Mouse (Mus musculus) kidney, postnatal 14 days (tissue): ENCODE measurements at regions not wholly inside any gene's neighbourhood (a gene's known extent, or its start where the extent isn't known, plus 50 kb on each side); places are given as distances from the start of the nearest gene placed in this dataset.

Experiments
- DNase-seq: peaks from one replicate; pipeline ENCODE4 v3.0.0; 2022; ENCODE audit warnings: mixed read lengths

DNA sequence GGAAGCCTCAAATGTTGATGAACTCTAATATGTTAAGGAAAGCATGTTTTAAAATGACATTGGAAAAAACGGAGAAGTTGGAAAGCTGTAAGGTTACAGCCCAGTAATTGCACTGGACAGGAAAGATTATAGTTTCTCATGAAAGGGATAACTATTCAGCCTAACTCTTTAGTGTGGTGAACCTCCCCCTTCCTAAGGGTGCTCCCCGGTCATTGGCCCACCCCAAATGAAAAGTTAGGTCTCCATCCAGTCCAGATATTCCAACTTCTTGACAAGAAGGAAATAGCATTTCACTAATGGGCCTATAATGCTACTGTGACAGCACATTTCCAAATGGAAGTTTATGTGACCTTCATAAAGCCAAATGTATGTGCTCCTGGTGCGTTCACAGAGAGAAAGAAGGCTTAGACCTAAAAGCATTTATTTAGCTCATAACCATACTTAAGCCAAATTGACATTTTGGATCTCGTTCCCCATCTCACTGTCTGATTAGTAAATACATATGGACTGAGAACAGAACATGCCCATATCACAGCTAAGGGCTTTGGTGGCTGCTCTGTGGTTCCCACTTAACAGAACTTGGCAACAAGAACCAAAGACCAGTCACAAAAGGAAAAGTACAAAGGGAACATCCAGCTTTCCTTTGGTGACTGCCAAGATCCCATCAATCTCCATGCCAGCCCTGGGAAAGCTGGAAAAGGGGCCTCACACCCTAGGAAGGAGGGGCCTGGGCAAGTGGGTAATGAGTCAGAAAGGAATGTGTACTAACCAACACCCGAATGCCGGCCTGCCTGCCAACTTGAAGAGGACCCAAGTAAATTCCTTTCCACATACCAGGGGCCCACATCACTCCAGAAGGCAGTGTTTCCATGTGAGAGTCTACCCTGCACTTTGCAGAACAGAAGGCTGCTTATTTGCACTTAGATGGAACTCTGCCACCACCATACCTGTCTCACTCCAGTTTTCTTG is 155.1 kb upstream of the Chst7 start:
- peak; percentile 77 for DNase-seq

DNA sequence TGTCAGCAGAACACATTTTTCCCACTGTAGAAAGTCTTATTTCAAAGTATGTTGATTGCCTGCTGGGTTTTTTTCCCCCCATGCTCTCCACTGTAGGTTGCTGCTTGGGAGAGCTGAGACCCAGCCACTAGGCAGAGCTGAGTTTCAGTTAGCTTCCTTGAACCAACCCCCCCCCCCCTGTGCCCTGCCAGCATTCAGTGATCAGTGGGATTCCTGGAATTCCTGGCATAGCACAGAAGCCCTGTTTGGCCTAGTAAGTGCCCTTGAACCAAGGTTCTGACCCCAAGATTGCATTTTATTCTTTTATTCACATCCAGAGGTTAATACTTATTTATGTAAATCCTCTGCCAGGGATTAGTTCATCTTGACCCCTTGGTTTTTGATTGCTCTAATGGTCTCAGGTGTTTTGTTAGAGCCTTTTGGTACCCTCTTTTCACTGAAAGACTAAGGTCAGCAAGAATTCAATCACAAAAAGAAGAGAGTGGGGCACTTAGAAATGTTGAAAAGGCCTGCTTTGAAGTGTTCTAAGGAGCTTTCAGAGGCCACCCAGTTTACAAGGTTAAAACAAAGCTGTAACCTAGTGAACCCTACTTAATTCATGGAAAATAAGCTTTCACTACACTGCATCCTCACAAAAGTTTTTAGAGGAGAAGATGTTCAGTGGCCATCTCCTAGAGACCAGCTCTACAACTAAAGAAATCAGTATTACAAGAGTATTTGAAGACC is 152.6 kb upstream of the Chst7 start:
- peak; percentile 19 for DNase-seq

DNA sequence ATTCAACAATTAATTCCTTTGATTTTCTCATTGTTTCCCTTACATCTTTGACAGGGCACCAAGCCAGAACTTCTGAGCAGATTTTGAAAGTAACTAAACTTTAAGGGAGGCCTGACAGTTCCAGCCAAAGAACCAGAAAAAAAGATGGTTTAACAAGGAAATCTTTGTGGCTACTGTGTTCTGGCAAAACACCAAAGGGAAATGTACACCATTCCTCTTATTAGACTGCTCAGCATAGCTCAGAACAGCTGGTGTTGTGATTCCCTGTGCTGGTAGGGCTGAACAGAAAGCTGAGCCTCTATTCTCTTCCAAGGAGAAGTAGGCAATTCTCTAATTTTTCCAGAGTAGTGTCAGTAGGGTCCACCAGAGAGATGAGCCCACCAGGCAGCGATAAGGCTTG is 142.4 kb upstream of the Chst7 start:
- DNase-seq: no peak

DNA sequence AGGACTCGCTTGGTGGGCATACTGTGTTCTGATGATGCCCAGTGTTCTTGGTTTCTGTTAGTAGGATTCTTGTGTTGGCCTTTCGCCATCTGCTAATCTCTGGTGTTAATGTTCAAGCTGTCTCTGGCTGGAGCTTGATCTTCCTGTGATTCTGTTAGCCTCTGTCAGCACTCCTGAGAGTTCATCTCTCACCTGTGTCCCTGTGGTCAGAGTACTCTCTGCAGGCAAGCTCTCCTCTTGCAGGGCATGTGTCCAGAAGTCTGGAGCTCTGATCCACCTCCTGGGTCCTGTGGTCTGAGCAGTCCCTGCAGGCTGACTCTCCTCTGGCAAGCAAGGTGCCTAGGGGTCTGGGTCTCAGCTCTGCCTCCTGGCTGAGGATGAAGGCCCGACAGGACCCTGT is 130.0 kb upstream of the Chst7 start:
- DNase-seq: peak; percentile 47

DNA sequence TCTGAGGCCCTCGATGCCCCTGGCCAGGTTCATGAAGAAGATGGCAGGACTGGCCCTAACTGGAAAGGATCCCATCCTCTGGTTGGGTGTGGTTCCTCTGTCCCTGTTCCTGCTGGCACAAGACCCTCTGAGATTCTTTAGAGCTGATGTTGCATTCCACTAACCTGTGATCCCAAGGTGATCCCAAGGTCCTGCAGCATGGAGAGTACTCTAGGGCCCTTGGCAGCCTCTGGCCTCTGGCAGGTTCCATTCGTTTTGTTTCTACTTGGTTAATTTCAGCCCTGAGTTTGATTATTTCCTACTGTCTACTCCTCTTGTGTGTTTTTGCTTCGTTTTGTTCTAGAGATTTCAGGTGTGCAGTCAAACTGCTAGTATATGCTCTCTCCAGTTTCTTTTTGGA is 129.5 kb upstream of the Chst7 start:
- no peak for DNase-seq

DNA sequence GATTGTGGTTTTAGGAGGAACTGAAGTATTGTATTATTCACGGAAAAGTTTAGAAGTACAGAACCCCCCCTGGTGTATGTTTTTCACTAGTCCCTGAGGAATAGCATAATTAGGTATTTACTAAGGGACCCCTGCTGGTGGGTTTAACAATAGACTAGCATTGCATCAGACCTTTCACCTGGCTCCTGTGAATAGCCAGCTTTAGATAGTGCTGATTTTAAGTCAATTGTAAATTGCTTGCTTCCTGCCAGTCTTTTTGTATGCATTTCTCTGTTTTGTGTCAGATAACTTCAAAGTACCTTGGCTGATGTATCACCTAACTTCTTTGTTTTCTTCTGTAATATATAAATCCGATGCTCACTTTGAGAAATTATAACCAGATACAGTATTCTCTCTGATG is 116.1 kb upstream of the Chst7 start:
- DNase-seq: no peak
